10 mouse cellular contexts compared by ENCODE assay signal in genomic region chr3:121890563-121890962, GRCm38 (mm10).
DNase-seq lines count a peak whose midpoint lies in the region; ATAC-seq and TF ChIP-seq lines count a peak whose summit lies in the region.
"Had no signal": no experiment of that assay in that cellular context is flagged by ENCODE, and none has a peak within 500 bp of the region (broad histone marks: within the 10 kb centered on the region; RNA-seq: fewer than 3 reads in every experiment).

No protein-coding gene starts in this region.

- peaks cover 3% of the 10 kb centered on the region for H3K4me1 ChIP-seq in hindbrain, embryonic 12.5 days
- H3K4me1 ChIP-seq in hindbrain, embryonic 11.5 days (replicated peaks; ENCODE audit: control insufficient read depth, insufficient read depth, low read length): no peaks in the 10 kb centered on the region
- H3K4me1 ChIP-seq in kidney, postnatal 0 days (replicated peaks; ENCODE audit: insufficient read depth, low read length): peaks cover 19% of the 10 kb centered on the region
- H3K4me1 ChIP-seq in midbrain, postnatal 0 days (ENCODE audit: insufficient read depth, low read length): no peaks in the 10 kb centered on the region

- H3K27me3 ChIP-seq in hindbrain, embryonic 12.5 days: peaks cover 17% of the 10 kb centered on the region
- H3K27me3 ChIP-seq in hindbrain, embryonic 11.5 days (ENCODE audit: control insufficient read depth, insufficient read depth, low read length): 0 out of 2 replicates have a peak, but pooled peaks cover 3% of the 10 kb centered on the region
- no peaks in the 10 kb centered on the region for H3K27me3 ChIP-seq in kidney, postnatal 0 days (ENCODE audit: insufficient read depth, low read length)
- no peaks in the 10 kb centered on the region; the same call in 1 of the 2 replicates for H3K27me3 ChIP-seq in midbrain, postnatal 0 days (ENCODE audit: insufficient read depth, low read length)

- no peaks in the 10 kb centered on the region for H3K36me3 ChIP-seq in hindbrain, embryonic 12.5 days
- H3K36me3 ChIP-seq in hindbrain, embryonic 11.5 days (ENCODE audit: control insufficient read depth, insufficient read depth, low read length): no peaks in the 10 kb centered on the region
- H3K36me3 ChIP-seq in kidney, postnatal 0 days (ENCODE audit: insufficient read depth, low read length): no peaks in the 10 kb centered on the region
- H3K36me3 ChIP-seq in midbrain, postnatal 0 days (ENCODE audit: insufficient read depth, low read length): no peaks in the 10 kb centered on the region
- H3K36me3 ChIP-seq: embryonic facial prominence, embryonic 13.5 days had no signal

- H3K4me3 ChIP-seq in hindbrain, embryonic 12.5 days: no peak overlapping the region
- no peak overlapping the region for H3K4me3 ChIP-seq in hindbrain, embryonic 11.5 days (ENCODE audit: low read depth, low read length)
- H3K4me3 ChIP-seq in kidney, postnatal 0 days (replicated peaks; ENCODE audit: low read depth, low read length): no peak overlapping the region
- H3K4me3 ChIP-seq in midbrain, postnatal 0 days (ENCODE audit: low read depth, low read length): no peak overlapping the region
- H3K4me3 ChIP-seq: embryonic facial prominence, embryonic 13.5 days had no signal

- no peak overlapping the region for H3K9ac ChIP-seq in hindbrain, embryonic 12.5 days
- H3K9ac ChIP-seq in hindbrain, embryonic 11.5 days (ENCODE audit: low read depth, low read length): no peak overlapping the region
- no peak overlapping the region for H3K9ac ChIP-seq in kidney, postnatal 0 days (ENCODE audit: low read depth, low read length)
- no peak overlapping the region for H3K9ac ChIP-seq in midbrain, postnatal 0 days (replicated peaks; ENCODE audit: low read length, poor library complexity, severe bottlenecking)
- H3K9ac ChIP-seq: embryonic facial prominence, embryonic 13.5 days had no signal

- no peak for ATAC-seq in hindbrain, embryonic 12.5 days (ENCODE audit: low FRiP score)
- no peak for ATAC-seq in hindbrain, embryonic 11.5 days (ENCODE audit: low FRiP score)
- no peak for ATAC-seq in kidney, postnatal 0 days (replicated peaks; ENCODE audit: low FRiP score, low read depth)
- no peak for ATAC-seq in midbrain, postnatal 0 days (ENCODE audit: low FRiP score)

- no peaks in the 10 kb centered on the region for H3K9me3 ChIP-seq in hindbrain, embryonic 12.5 days (replicated peaks)
- H3K9me3 ChIP-seq in hindbrain, embryonic 11.5 days (ENCODE audit: control insufficient read depth, low read length): no peaks in the 10 kb centered on the region
- H3K9me3 ChIP-seq in kidney, postnatal 0 days (replicated peaks; ENCODE audit: low read length): no peaks in the 10 kb centered on the region
- H3K9me3 ChIP-seq in midbrain, postnatal 0 days (ENCODE audit: low read length): no peaks in the 10 kb centered on the region
- H3K9me3 ChIP-seq: embryonic facial prominence, embryonic 13.5 days had no signal

- no peak for TF ChIP-seq CTCF in kidney, postnatal 0 days (IDR thresholded peaks at IDR 0.05; ENCODE audit: low read depth)
- no peak for TF ChIP-seq CTCF in midbrain, postnatal 0 days (IDR thresholded peaks at IDR 0.05)

- DNase-seq in hindbrain, embryonic 11.5 days (ENCODE audit: low spot score): no peak
- DNase-seq in heart, adult 9 months (ENCODE audit: low spot score in 2 of 2): peak; percentile 47 to 58
- DNase-seq in kidney, postnatal 0 days (ENCODE audit: low spot score): peak; percentile 35
- DNase-seq in lung, postnatal 25 days (ENCODE audit: low spot score): peak; percentile 62
- DNase-seq in frontal cortex, postnatal 36 days (ENCODE audit: low spot score in 2 of 2): no peak
- DNase-seq in layer of hippocampus, adult 18-20 months (ENCODE audit: low spot score in 2 of 2): no peak
- DNase-seq in midbrain, postnatal 0 days (ENCODE audit: low spot score): no peak
- DNase-seq: spleen, adult 18-20 months had no signal

- H3K4me2 ChIP-seq in hindbrain, embryonic 12.5 days (replicated peaks): 0 out of 2 replicates have a peak overlapping the region, but pooled peaks have one; percentile 1
- no peak overlapping the region for H3K4me2 ChIP-seq in hindbrain, embryonic 11.5 days (replicated peaks; ENCODE audit: low read depth, low read length)
- peak overlapping the region; percentile 37 for H3K4me2 ChIP-seq in kidney, postnatal 0 days (ENCODE audit: low read length)
- no peak overlapping the region for H3K4me2 ChIP-seq in midbrain, postnatal 0 days (ENCODE audit: low read depth, low read length, poor library complexity, severe bottlenecking)
- H3K4me2 ChIP-seq: embryonic facial prominence, embryonic 13.5 days had no signal

- 39% methylated on average over 5 of the region's 5 CpGs for WGBS in hindbrain, embryonic 12.5 days
- WGBS in hindbrain, embryonic 11.5 days: 45% methylated on average over 5 of the region's 5 CpGs
- WGBS in kidney, postnatal 0 days: 23% methylated on average over 5 of the region's 5 CpGs
- 38% methylated on average over 5 of the region's 5 CpGs for WGBS in midbrain, postnatal 0 days

- no peak overlapping the region for H3K27ac ChIP-seq in hindbrain, embryonic 12.5 days
- no peak overlapping the region for H3K27ac ChIP-seq in hindbrain, embryonic 11.5 days (ENCODE audit: low read depth, low read length)
- peak overlapping the region; percentile 26; the same call in 1 of the 2 replicates for H3K27ac ChIP-seq in kidney, postnatal 0 days
- no peak overlapping the region for H3K27ac ChIP-seq in midbrain, postnatal 0 days (ENCODE audit: low read depth, low read length)
- H3K27ac ChIP-seq: embryonic facial prominence, embryonic 13.5 days had no signal

Comparison
In these comparisons a context has a peak if more than half of its experiments do, and no peak if none do; other contexts are left out.
1. H3K4me2 ChIP-seq: peak in hindbrain, embryonic 12.5 days (single experiment) and kidney, postnatal 0 days (single experiment); none in hindbrain, embryonic 11.5 days (single experiment) and midbrain, postnatal 0 days (single experiment).
2. DNase-seq: peak in heart, adult 9 months (2 of 2), kidney, postnatal 0 days (single experiment) and lung, postnatal 25 days (single experiment); none in hindbrain, embryonic 11.5 days (single experiment), frontal cortex, postnatal 36 days (0 of 2), layer of hippocampus, adult 18-20 months (0 of 2) and midbrain, postnatal 0 days (single experiment).